Mouse (Mus musculus): Measurements from ENCODE around the gene Ddias.

GRCm38 (mm10) chr7:92876066-92876465 is 2.0 kb upstream of the Ddias start:
- TF ChIP-seq CTCF (IDR thresholded peaks at IDR 0.05; ENCODE audit: borderline replicate concordance, insufficient read depth, low read depth, low read length): no peak
- no peak for TF ChIP-seq POLR2A (IDR thresholded peaks at IDR 0.05; ENCODE audit: borderline replicate concordance, insufficient read depth, low read length)
